Mouse (Mus musculus) stomach, postnatal 0 days (tissue): ENCODE results near the gene Dlg2.

Source experiments
- CTCF ChIP-seq: IDR thresholded peaks from 2 replicates; pipeline ENCODE4 v1.5.1; 2016; ENCODE audit warnings: antibody characterized with exemption, low read depth, mild to moderate bottlenecking, moderate library complexity
- EP300 ChIP-seq: optimal IDR thresholded peaks from 2 replicates; pipeline ENCODE3; 2016; ENCODE audit warnings: antibody characterized with exemption

- TF ChIP-seq EP300 (no peak), CTCF (no peak)
These were observed 1890.6 kb downstream of the Dlg2 start for GRCm38 (mm10) chr7:92367111-92367510.
